Mouse (Mus musculus): ENCODE measurements around the gene Gfap. TPM values are rescaled to one million over a fixed set of nuclear protein-coding genes. Genes with fewer than 3 reads are reported as not detected.

Gene Gfap
- polyA plus RNA-seq, 1 experiment from 2014 or later: 0.44 TPM

DNA sequence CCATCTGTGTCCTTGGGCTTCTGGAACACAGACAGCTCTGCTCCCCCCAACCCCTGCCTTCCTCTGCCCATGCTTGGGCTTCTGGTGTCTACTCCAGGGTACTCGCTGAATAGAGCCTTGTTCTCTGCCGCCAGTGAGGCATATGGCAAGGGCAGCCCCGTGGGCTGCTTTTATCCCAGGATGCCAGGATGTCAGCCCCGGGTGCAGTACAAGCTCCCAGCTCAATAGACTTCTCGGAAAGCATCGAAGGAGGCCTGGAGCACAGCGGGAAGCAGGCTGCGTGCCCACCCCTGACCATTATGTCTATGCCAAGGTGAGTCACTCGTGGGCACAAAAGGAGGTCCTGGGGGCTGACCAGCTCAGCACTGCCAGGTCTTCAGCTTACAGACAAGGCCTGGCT lies 2.3 kb downstream of the Gfap start:
- ChIA-PET CTCF (interaction anchor here (1.3 kb wide), 1 partner anchor 95 kb away, joined by 4 read pairs; no protein-coding TSS in a partner anchor), POLR2A (interaction anchor here (0.6 to 0.7 kb wide), 2 partner anchors 9 to 32 kb away, joined by 3 to 4 read pairs; no protein-coding TSS in a partner anchor)
- no peak for ATAC-seq
- no peak for DNase-seq (ENCODE audit: low read depth, low spot score)
- no peak for TF ChIP-seq CTCF (IDR thresholded peaks at IDR 0.05)
- H3K27me3 ChIP-seq: no peaks in the 10 kb centered on the region
- in situ Hi-C loops (cut with MboI; ENCODE audit: low pct_unique_long_range_greater_than_20kb): loop anchor here (5.0 kb wide), 2 partner anchors 94 to 154 kb away; no protein-coding TSS in a partner anchor

DNA sequence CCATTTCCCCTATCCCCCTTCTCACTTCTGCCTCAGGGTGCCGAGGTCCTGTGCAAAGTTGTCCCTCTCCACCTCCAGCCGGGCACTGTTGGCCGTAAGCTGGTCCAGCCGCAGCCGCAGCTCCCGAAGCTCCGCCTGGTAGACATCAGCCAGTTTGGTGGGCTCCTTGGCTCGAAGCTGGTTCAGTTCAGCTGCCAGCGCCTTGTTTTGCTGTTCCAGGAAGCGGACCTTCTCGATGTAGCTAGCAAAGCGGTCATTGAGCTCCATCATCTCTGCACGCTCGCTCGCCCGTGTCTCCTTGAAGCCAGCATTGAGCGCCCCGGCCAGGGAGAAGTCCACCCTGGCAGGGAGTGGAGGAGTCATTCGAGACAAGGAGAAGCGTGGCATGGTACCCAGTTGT lies 4.1 kb downstream of the Gfap start:
- ChIA-PET CTCF (interaction anchor here (1.1 kb wide), 1 partner anchor 158 kb away, joined by 3 read pairs; no protein-coding TSS in a partner anchor), POLR2A (no interaction called here)
- DNase-seq (ENCODE audit: low read depth, low spot score) (no peak), ATAC-seq (no peak)
- TF ChIP-seq CTCF (IDR thresholded peaks at IDR 0.05): no peak
- in situ Hi-C loops (cut with MboI; ENCODE audit: low pct_unique_long_range_greater_than_20kb): loop anchor here (5.0 kb wide), 2 partner anchors 96 to 156 kb away; no protein-coding TSS in a partner anchor
- H3K27me3 ChIP-seq: no peaks in the 10 kb centered on the region

DNA sequence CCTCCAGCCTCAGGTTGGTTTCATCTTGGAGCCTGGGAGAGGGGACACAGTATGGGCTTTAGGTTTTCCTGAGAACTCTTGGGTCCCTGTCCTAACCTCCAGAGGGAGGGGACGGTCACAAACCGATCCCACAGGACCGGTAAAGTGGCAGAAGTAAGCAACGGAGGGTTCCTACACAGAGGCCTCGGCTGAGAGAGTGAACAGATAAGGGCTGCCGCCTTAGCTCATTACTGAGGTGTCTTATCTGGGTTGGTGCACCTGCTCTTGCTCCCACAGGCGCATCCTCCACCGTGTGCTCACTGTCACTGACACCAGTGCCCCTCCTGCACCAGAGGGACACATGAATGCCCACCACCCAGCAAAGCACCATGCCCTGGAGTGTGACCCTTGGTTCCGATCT lies 4.9 kb downstream of the Gfap start:
- ChIA-PET POLR2A (no interaction called here), CTCF (interaction anchor here (1.1 to 1.6 kb wide), 2 partner anchors 97 to 159 kb away, joined by 3 to 4 read pairs; no protein-coding TSS in a partner anchor)
- DNase-seq (ENCODE audit: low read depth, low spot score) (no peak), ATAC-seq (no peak)
- no peak for TF ChIP-seq CTCF (IDR thresholded peaks at IDR 0.05)
- H3K27me3 ChIP-seq: no peaks in the 10 kb centered on the region
- in situ Hi-C loops (cut with MboI; ENCODE audit: low pct_unique_long_range_greater_than_20kb): loop anchor here (5.0 kb wide), 2 partner anchors 97 to 157 kb away; no protein-coding TSS in a partner anchor

DNA sequence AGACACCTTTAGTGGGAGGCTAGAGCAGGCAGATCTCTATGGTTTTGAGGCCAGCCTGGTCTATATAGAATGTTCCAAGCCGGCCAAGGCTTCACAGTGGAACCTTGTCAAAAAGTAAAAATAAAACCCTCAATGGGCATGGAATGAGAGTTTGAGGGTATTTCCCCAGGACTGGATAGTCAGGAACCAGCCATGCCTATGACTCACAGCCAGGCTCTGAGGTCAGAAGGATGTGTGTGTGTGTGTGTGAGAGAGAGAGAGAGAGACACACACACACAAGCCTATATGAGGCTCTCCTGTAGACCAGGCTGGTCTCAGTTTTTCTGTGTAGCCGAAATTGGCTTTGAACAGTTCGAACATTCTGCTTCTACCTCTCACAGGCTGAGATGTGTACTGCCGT lies 6.0 kb downstream of the Gfap start:
- in situ Hi-C loops (cut with MboI; ENCODE audit: low pct_unique_long_range_greater_than_20kb): loop anchor here (5.0 kb wide), 2 partner anchors 98 to 158 kb away; no protein-coding TSS in a partner anchor
- TF ChIP-seq CTCF (IDR thresholded peaks at IDR 0.05): no peak
- H3K27me3 ChIP-seq: no peaks in the 10 kb centered on the region
- CTCF ChIA-PET: interaction anchor here (1.0 to 1.6 kb wide), 2 partner anchors 98 to 166 kb away, joined by 4 read pairs; no protein-coding TSS in a partner anchor
- POLR2A ChIA-PET: no interaction called here
- no peak for ATAC-seq
- DNase-seq (ENCODE audit: low read depth, low spot score): no peak

DNA sequence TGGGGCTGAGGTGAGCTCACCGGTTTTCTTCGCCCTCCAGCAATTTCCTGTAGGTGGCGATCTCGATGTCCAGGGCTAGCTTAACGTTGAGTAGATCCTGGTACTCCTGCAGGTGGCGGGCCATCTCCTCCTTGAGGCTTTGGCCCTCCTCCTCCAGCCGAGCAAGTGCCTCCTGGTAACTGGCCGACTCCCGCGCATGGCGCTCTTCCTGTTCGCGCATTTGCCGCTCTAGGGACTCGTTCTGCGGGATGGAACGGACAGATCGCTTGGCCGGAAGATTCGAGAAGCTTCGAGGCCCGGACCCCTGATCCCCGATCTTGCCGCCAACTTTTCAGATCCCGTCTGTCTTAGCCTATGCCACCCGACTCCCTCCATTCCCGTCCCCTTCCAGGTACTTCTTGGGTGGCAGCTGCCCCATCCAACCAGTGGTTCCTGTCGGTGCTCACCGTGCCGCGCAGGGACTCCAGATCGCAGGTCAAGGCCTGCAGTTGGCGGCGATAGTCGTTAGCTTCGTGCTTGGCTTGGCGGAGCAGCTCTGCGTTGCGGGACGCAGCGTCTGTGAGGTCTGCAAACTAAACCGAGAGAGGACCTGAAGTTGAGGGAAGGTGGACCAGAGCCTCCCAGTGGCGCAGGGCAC lies 7.6 kb downstream of the Gfap start:
- TF ChIP-seq CTCF (IDR thresholded peaks at IDR 0.05): no peak
- ChIA-PET CTCF (no interaction called here), POLR2A (no interaction called here)
- no peak for ATAC-seq
- H3K27me3 ChIP-seq: no peaks in the 10 kb centered on the region
- no peak for DNase-seq (ENCODE audit: low read depth, low spot score)
- in situ Hi-C loops (cut with MboI; ENCODE audit: low pct_unique_long_range_greater_than_20kb): no loop called here

DNA sequence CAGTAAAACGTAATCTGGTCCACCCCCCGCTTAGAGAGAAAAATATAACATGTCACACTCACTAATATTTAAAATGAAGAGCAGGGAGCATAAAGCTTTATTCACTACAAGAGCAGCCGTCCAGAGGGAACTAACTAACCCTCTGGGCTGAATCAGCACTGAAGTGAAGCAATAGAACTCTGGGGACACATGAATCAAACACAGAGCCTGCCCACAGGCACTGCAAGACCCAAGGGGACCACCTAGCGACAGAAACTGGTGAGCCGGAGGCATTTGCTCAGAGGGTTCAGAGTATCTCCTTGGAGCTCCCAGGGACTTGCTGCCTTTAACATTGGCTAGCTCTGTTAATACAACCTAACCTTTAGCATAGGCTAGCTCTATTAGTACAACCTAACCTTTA lies 10.6 kb downstream of the Gfap start:
- ChIA-PET CTCF (interaction anchor here (1.2 to 2.0 kb wide), 2 partner anchors 8 to 11 kb away, joined by 3 to 7 read pairs; partner anchors contain the start of genes Ccdc103 and Gfap), POLR2A (interaction anchor here (0.8 kb wide), 1 partner anchor 9 kb away, joined by 3 read pairs; no protein-coding TSS in a partner anchor)
- DNase-seq (ENCODE audit: low read depth, low spot score) (no peak), ATAC-seq (no peak)
- no peaks in the 10 kb centered on the region for H3K27me3 ChIP-seq
- in situ Hi-C loops (cut with MboI; ENCODE audit: low pct_unique_long_range_greater_than_20kb): no loop called here
- no peak for TF ChIP-seq CTCF (IDR thresholded peaks at IDR 0.05)

DNA sequence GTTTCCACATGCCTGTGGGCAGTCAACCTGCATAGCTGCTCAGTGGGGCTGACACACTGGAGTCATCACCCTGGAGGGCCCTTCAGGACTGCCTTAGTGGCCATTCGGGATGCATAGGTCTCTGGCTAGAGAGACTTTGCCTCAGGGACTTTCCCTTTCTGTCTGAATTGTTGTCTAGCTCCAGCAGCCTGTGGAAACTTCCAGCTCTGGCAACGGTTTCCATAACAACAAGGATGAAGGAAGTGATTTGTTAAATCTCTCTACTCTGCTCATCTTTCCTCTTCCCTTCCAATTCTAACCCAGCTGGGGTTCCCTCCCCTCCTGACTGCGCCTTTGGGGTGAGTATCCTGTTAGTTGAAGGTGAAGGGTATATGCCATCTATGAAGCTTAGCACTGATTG lies 12.6 kb downstream of the Gfap start:
- ATAC-seq: peak; percentile 78
- DNase-seq (ENCODE audit: low read depth, low spot score): peak; percentile 75
- CTCF ChIA-PET: no interaction called here
- no peak for TF ChIP-seq CTCF (IDR thresholded peaks at IDR 0.05)
- H3K27me3 ChIP-seq: no peaks in the 10 kb centered on the region
- POLR2A ChIA-PET: no interaction called here
- in situ Hi-C loops (cut with MboI; ENCODE audit: low pct_unique_long_range_greater_than_20kb): no loop called here

DNA sequence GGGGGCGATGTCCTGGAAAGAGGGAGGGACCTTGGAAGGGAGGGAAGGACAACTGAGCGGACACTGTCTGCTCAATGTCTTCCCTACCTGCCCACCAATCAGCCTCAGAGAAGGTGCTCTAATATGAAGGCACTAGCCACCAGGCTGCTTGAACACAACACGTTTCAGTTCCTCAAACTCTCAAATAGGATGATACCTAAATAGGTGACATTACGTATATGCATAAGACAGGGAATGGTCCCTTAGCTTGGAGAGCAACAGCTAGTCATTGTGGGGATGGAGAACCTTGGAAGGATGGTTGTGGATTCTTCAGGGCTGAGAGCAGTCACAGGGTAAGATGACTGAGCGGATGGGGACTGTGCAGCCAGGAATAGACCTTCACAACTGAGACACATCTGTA lies 13.3 kb downstream of the Gfap start:
- no peak for ATAC-seq
- no peak for DNase-seq (ENCODE audit: low read depth, low spot score)
- in situ Hi-C loops (cut with MboI; ENCODE audit: low pct_unique_long_range_greater_than_20kb): no loop called here
- ChIA-PET CTCF (interaction anchor here (0.8 kb wide), 1 partner anchor 10 kb away, joined by 3 read pairs; no protein-coding TSS in a partner anchor), POLR2A (no interaction called here)
- no peak for TF ChIP-seq CTCF (IDR thresholded peaks at IDR 0.05)
- no peaks in the 10 kb centered on the region for H3K27me3 ChIP-seq

DNA sequence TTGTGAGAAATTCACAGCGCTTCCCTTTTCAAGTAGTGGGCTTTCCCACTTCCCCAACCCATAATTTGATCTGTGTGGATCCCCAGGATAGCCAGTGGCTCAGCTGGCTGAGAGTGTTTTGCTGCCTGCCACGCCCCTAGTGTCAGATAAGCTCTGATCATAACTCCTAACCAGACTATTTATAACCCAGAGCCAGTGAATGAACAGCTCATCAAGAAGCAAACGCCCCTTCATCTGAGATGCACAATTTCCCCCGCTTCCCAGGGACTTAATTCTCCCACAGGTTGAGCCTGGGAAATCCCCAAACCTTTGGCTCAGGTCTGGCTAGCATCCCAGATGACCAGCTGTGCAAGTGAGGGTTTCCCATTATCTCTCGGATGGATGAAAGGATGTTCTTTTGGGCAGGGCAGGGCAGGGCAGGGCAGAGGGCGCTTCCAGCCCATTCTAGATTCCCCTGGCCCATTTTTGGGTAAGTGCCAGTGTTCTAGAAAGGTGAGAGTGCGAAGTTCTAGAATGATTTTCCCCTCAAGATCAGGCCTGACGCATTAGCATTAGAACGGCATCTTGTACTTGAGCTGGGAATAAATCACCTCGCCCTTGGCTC lies 16.0 kb downstream of the Gfap start, which contains the start of gene Fam187a:
TSS of gene Fam187a (plus strand) at position 554 of the 604 bp plus-strand sequence.
- POLR2A ChIA-PET: no interaction called here
- in situ Hi-C loops (cut with MboI; ENCODE audit: low pct_unique_long_range_greater_than_20kb): no loop called here
- no peaks in the 10 kb centered on the region for H3K27me3 ChIP-seq
- CTCF ChIA-PET: interaction anchor here (1.4 kb wide), 1 partner anchor 110 kb away, joined by 3 read pairs; no protein-coding TSS in a partner anchor
- no peak for ATAC-seq
- no peak for DNase-seq (ENCODE audit: low read depth, low spot score)
- TF ChIP-seq CTCF (IDR thresholded peaks at IDR 0.05): no peak

DNA sequence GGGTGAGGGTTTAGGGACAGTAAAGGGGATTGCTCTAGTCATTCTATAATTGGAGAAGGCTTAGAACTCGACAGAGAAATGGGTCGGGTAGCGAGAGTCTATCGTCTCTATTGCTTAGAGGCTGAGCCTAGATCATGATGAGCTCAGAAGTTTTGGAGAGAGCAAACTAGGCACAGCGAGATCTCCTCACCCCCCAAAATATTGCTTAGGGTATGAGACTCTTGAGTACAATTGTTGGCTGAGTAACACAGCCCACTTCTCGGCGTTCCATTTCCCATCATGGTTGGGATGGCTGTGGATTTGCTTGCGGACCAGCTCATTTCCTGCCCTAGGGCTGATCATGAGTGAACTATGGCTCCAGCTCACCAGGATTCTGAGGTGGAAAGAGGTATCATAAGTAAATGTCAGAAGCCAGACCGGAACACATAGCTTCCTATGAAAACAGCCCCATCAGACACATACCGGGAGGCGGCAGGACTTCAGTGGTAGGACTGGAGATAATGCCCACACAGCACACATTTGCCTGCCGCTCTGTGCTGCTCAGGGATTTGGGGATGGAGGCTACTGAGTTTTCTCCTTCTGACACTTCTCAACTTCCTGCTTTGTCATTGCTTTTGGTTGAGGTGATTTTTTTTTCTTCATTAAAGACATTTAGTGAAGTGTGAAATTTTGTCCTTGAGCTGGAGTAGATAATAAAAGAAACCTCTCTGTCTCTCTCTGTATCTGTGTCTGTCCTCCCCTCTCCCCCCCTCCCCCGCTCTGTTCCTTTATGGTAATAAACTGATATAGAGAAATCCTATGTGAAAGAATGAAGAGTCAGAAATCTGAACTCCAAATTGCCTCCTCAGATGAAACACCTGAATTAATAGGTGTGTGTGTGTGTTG lies 19.2 kb downstream of the Gfap start:
- POLR2A ChIA-PET: interaction anchor here (0.8 to 1.1 kb wide), 2 partner anchors 8 to 11 kb away, joined by 3 read pairs; no protein-coding TSS in a partner anchor
- DNase-seq (ENCODE audit: low read depth, low spot score): no peak
- H3K27me3 ChIP-seq: no peaks in the 10 kb centered on the region
- ATAC-seq: no peak
- in situ Hi-C loops (cut with MboI; ENCODE audit: low pct_unique_long_range_greater_than_20kb): no loop called here
- CTCF ChIA-PET: interaction anchor here (1.3 to 1.4 kb wide), 2 partner anchors 9 to 153 kb away, joined by 3 read pairs; no protein-coding TSS in a partner anchor
- no peak for TF ChIP-seq CTCF (IDR thresholded peaks at IDR 0.05)

All from Patski (cell line).